In genomic region chr3:108772811-108773210, GRCm38 (mm10) we compare ENCODE assay signal across 15 mouse cellular contexts. TPM values are rescaled to one million over a fixed set of nuclear protein-coding genes. Genes with fewer than 3 reads are reported as not detected.
DNase-seq lines count a peak whose midpoint lies in the region; TF ChIP-seq lines count a peak whose summit lies in the region.
"Had no signal": no experiment of that assay in that cellular context is flagged by ENCODE, and none has a peak within 500 bp of the region (broad histone marks: within the 10 kb centered on the region; RNA-seq: fewer than 3 reads in every experiment).

No protein-coding gene starts in this region.

- TF ChIP-seq RAD21 in CH12.LX (IDR thresholded peaks at IDR 0.05; ENCODE audit: low read depth, low read length), result peak; percentile 73

- no peaks in the 10 kb centered on the region for H3K36me3 ChIP-seq in heart, adult 2 months (ENCODE audit: control insufficient read depth, insufficient read depth, low read length)
- no peaks in the 10 kb centered on the region for H3K36me3 ChIP-seq in CH12.LX (replicated peaks in 1 of 2; ENCODE audit: control insufficient read depth in 1 of 2, insufficient read depth in 1 of 2, low read length in 1 of 2)
- H3K36me3 ChIP-seq: lung, embryonic 15.5 days; neural tube, embryonic 12.5 days had no signal

- DNase-seq in heart, adult 2 months, result no peak
- DNase-seq in heart, postnatal 25 days (ENCODE audit: low spot score), result no peak
- DNase-seq in lung, adult 2 months, result no peak
- no peak for DNase-seq in lung, postnatal 4 days
- peak; percentile 27 for DNase-seq in CH12.LX (ENCODE audit: extremely low read depth)
- peak; percentile 37 for DNase-seq in induced T-regulatory cell, adult 2 months (ENCODE audit: low read depth)
- no peak for DNase-seq in yolk sac, embryonic 10.5 days (ENCODE audit: low spot score)
- no peak for DNase-seq in adrenal gland, adult 18-20 months (ENCODE audit: low spot score in 2 of 2)
- DNase-seq: cerebellum, adult 11-12 months; heart, postnatal 36 days; kidney, postnatal 4 days had no signal

- in situ Hi-C loops in CH12.LX (cut with MboI; ENCODE audit: low pct_ligation_motif_present, low pct_unique_long_range_greater_than_20kb, low sequenced_read_pairs), result loop anchor here (5.0 to 10.0 kb wide), 2 partner anchors 76 to 292 kb away; no protein-coding TSS in a partner anchor

- intact Hi-C loops in heart, adult 2 months (cut with DNase I), result loop anchor here (5.0 kb wide), 3 partner anchors 51 to 371 kb away; partner anchors contain the start of gene Gpsm2
- intact Hi-C loops in heart, postnatal 25 days (cut with DNase I), result loop anchor here (5.0 kb wide), 1 partner anchor 51 kb away; the partner anchor contains the start of gene Gpsm2

- 83% methylated on average over 3 of the region's 3 CpGs for WGBS in heart, adult 2 months
- WGBS in lung, adult 2 months, result 75% methylated on average over 3 of the region's 3 CpGs

- dilution Hi-C loops in CH12.LX (cut with MboI; ENCODE audit: extremely low pct_ligation_motif_present, extremely low pct_unique_long_range_greater_than_20kb, low sequenced_read_pairs), result no loop called here

- H3K9me3 ChIP-seq in CH12.LX (replicated peaks; ENCODE audit: low read length), result no peaks in the 10 kb centered on the region
- H3K9me3 ChIP-seq: lung, embryonic 15.5 days; neural tube, embryonic 12.5 days had no signal

- H3K79me2 ChIP-seq in heart, adult 2 months (replicated peaks; ENCODE audit: control insufficient read depth, insufficient read depth, low read length), result no peaks in the 10 kb centered on the region
- H3K79me2 ChIP-seq in CH12.LX (replicated peaks; ENCODE audit: control insufficient read depth, extremely low read depth, insufficient read depth, poor library complexity, severe bottlenecking), result no peaks in the 10 kb centered on the region

- no peak overlapping the region for H3K4me2 ChIP-seq in CH12.LX (ENCODE audit: insufficient read depth, low read depth, poor library complexity, severe bottlenecking)
- H3K4me2 ChIP-seq: lung, embryonic 15.5 days; neural tube, embryonic 12.5 days had no signal

- H3K4me1 ChIP-seq in heart, adult 2 months (ENCODE audit: control insufficient read depth, insufficient read depth, low read length), result peaks cover 2% of the 10 kb centered on the region; the same call in 1 of the 2 replicates
- H3K4me1 ChIP-seq in lung, adult 2 months (ENCODE audit: control insufficient read depth, insufficient read depth, low read length), result no peaks in the 10 kb centered on the region
- peaks cover 3 to 7% of the 10 kb centered on the region in 2 experiments; a peak in 2 of 4 replicates for H3K4me1 ChIP-seq in CH12.LX (ENCODE audit: control insufficient read depth in 1 of 2, insufficient read depth in 2 of 2)
- H3K4me1 ChIP-seq: neural tube, embryonic 12.5 days had no signal

- peak; percentile 14; the same call in 1 of the 2 replicates for TF ChIP-seq CTCF in heart, adult 2 months (IDR thresholded peaks at IDR 0.05)
- 0 out of 2 replicates have a peak, but pooled peaks have one; percentile 11 for TF ChIP-seq CTCF in lung, adult 2 months (IDR thresholded peaks at IDR 0.05; ENCODE audit: insufficient read depth, low read length)
- peak in 1 of 2 experiments; percentile 80; a peak in 2 of 4 replicates for TF ChIP-seq CTCF in CH12.LX (conservative IDR thresholded peaks at IDR 0.05 in 1 of 2, IDR thresholded peaks at IDR 0.05 in 1 of 2; ENCODE audit: low read depth in 2 of 2, low read length in 2 of 2)

- no peaks in the 10 kb centered on the region for H3K27me3 ChIP-seq in heart, adult 2 months (ENCODE audit: control insufficient read depth, insufficient read depth, low read length)
- H3K27me3 ChIP-seq in CH12.LX (replicated peaks), result no peaks in the 10 kb centered on the region
- H3K27me3 ChIP-seq: neural tube, embryonic 12.5 days had no signal

- no peak overlapping the region for H3K4me3 ChIP-seq in heart, adult 2 months
- H3K4me3 ChIP-seq in lung, adult 2 months (replicated peaks; ENCODE audit: extremely low read depth, low read depth, low read length), result no peak overlapping the region
- no peak overlapping the region for H3K4me3 ChIP-seq in CH12.LX (replicated peaks in 1 of 3; ENCODE audit: low read depth in 2 of 3, low read length in 2 of 3, poor library complexity in 1 of 3)
- H3K4me3 ChIP-seq: erythroblast, embryonic 14.5 days; lung, embryonic 15.5 days; neural tube, embryonic 12.5 days had no signal

- TF ChIP-seq POLR2A in heart, adult 2 months (IDR thresholded peaks at IDR 0.05; ENCODE audit: insufficient read depth, low read depth, low read length), result no peak
- TF ChIP-seq POLR2A in lung, adult 2 months (IDR thresholded peaks at IDR 0.05; ENCODE audit: borderline replicate concordance, extremely low read depth, low read depth, low read length), result no peak
- no peak for TF ChIP-seq POLR2A in CH12.LX (IDR thresholded peaks at IDR 0.05; ENCODE audit: low read depth, low read length)

- no peak overlapping the region for H3K27ac ChIP-seq in heart, adult 2 months
- H3K27ac ChIP-seq in CH12.LX (ENCODE audit: insufficient read depth, low read depth), result no peak overlapping the region
- H3K27ac ChIP-seq: lung, embryonic 15.5 days; neural tube, embryonic 12.5 days had no signal

- H3K9ac ChIP-seq in heart, adult 2 months (ENCODE audit: low read depth, low read length), result no peak overlapping the region
- no peak overlapping the region for H3K9ac ChIP-seq in CH12.LX (ENCODE audit: insufficient read depth, low read depth)
- H3K9ac ChIP-seq: lung, embryonic 15.5 days; neural tube, embryonic 12.5 days had no signal

- no peak for TF ChIP-seq EP300 in heart, adult 2 months (IDR thresholded peaks at IDR 0.05; ENCODE audit: insufficient read depth, low read depth, low read length)
- TF ChIP-seq EP300 in CH12.LX (IDR thresholded peaks at IDR 0.05; ENCODE audit: low read length), result no peak

TF ChIP-seq in CH12.LX, 34 proteins besides CTCF, POLR2A, EP300 and RAD21:
- TF ChIP-seq SMC3 (IDR thresholded peaks at IDR 0.05; ENCODE audit: low read depth, low read length), result peak; percentile 84
- TF ChIP-seq ZNF384 (IDR thresholded peaks at IDR 0.05; ENCODE audit: low read depth, low read length), result no peak

RNA-seq across cellular contexts. Expression of gene Aknad1, which starts 33.4 kb away (rescaled TPM):
- total RNA-seq in heart, adult 2 months (2021), result under 1 TPM in 1 of 2 experiments, not detected in 1; 0.05 TPM
- polyA plus RNA-seq in heart, adult 2 months (2012; rRNA removed), result 0.04 and 0.06 TPM in 2 replicates
- total RNA-seq in heart, postnatal 25 days (2021), result not detected
- polyA plus RNA-seq in lung, adult 2 months (2012; rRNA removed), result 0.09 TPM in 1 of 2 replicates, not detected in the other
- total RNA-seq in CH12.LX (2012; rRNA removed), result not detected in 2 replicates
- not detected in 2 replicates for total RNA-seq in CH12.LX (2014; rRNA removed)
- not detected in 2 replicates for polyA plus RNA-seq in CH12.LX (2012; ENCODE audit: insufficient read length, low read depth)
- not detected for total RNA-seq in adrenal gland, adult 18-20 months (2021)
- total RNA-seq: granulocyte monocyte progenitor cell, adult 5-6 weeks; heart, postnatal 36 days had no signal

RNA-seq across cellular contexts. Expression of gene Gpsm2, which starts 50.7 kb away (rescaled TPM):
- total RNA-seq in heart, adult 2 months (2021), result under 1 TPM; 0.57 to 0.94 TPM
- polyA plus RNA-seq in heart, adult 2 months (2012; rRNA removed), result 0.82 and 0.91 TPM in 2 replicates
- total RNA-seq in heart, postnatal 25 days (2021), result 1 to 10 TPM; 2.1 to 2.5 TPM
- polyA plus RNA-seq in lung, adult 2 months (2012; rRNA removed), result 2.7 and 5.1 TPM in 2 replicates
- 8.5 and 9.7 TPM in 2 replicates for total RNA-seq in CH12.LX (2012; rRNA removed)
- 10.4 TPM in 2 replicates for total RNA-seq in CH12.LX (2014; rRNA removed)
- polyA plus RNA-seq in CH12.LX (2012; ENCODE audit: insufficient read length, low read depth), result 7.5 and 11.2 TPM in 2 replicates
- 1 to 10 TPM; 1.1 to 2.8 TPM for total RNA-seq in adrenal gland, adult 18-20 months (2021)

Comparison
In these comparisons a context has a peak if more than half of its experiments do, and no peak if none do; other contexts are left out.
1. DNase-seq: peak in CH12.LX (single experiment) and induced T-regulatory cell, adult 2 months (single experiment); none in heart, adult 2 months (0 of 2), heart, postnatal 25 days (single experiment), lung, adult 2 months (single experiment), lung, postnatal 4 days (0 of 2), yolk sac, embryonic 10.5 days (single experiment) and adrenal gland, adult 18-20 months (0 of 2).